Comparison of ENCODE assay signal across 19 mouse cellular contexts in the genomic region with DNA sequence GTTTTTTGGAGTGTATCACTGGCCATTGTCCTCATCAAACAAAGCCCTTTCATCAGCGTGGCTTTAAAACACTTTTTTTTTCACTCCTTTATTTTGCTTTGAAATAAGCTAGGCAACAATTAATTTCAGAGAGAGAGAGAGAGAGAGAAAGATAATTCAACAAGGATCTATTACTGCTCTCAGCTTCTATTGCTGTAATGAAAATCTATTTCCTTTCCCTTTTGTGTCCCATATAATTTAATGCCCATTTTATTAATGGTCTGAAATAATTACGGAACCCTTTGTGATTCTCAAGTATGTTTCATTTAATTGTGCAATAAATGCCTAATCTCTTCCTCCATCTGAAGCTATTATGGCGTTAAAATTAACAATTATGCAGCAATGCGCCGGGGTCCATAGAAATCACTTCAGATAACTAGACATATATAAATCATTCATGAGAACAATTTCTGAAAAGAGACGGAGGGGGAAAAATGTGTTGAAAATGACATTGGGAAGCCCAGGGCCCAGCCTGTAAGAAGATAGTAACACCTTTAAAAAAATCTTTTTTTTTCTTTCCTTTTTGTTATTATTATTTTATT.
DNase-seq lines count a peak whose midpoint lies in the region; ATAC-seq and TF ChIP-seq lines count a peak whose summit lies in the region.
"Had no signal": no experiment of that assay in that cellular context is flagged by ENCODE, and none has a peak within 500 bp of the region (broad histone marks: within the 10 kb centered on the region; RNA-seq: fewer than 3 reads in every experiment).

No protein-coding gene starts in this region.

- no peak overlapping the region for H3K9ac ChIP-seq in midbrain, embryonic 11.5 days (ENCODE audit: low read length)
- no peak overlapping the region for H3K9ac ChIP-seq in midbrain, postnatal 0 days (replicated peaks; ENCODE audit: low read length, poor library complexity, severe bottlenecking)
- no peak overlapping the region for H3K9ac ChIP-seq in forebrain, embryonic 13.5 days
- H3K9ac ChIP-seq in hindbrain, embryonic 14.5 days: no peak overlapping the region
- H3K9ac ChIP-seq in neural tube, embryonic 13.5 days: no peak overlapping the region
- H3K9ac ChIP-seq: liver, postnatal 0 days had no signal

- no peak for ATAC-seq in midbrain, embryonic 11.5 days (ENCODE audit: low FRiP score)
- ATAC-seq in midbrain, postnatal 0 days (ENCODE audit: low FRiP score): no peak
- ATAC-seq in forebrain, embryonic 13.5 days: peak; percentile 71; the same call in 1 of the 2 replicates
- ATAC-seq in hindbrain, embryonic 14.5 days (ENCODE audit: low FRiP score): no peak
- peak; percentile 75 for ATAC-seq in neural tube, embryonic 13.5 days (ENCODE audit: low read depth)
- ATAC-seq in activated CD4-positive, CD25-positive, alpha-beta regulatory T cell, adult 4 months: no peak
- no peak for ATAC-seq in erythroblast, adult 5-6 weeks (replicated peaks; ENCODE audit: low FRiP score, poor library complexity, severe bottlenecking)
- ATAC-seq: liver, postnatal 0 days had no signal

- H3K27ac ChIP-seq in midbrain, embryonic 11.5 days (ENCODE audit: low read depth, low read length): no peak overlapping the region
- H3K27ac ChIP-seq in midbrain, postnatal 0 days (ENCODE audit: low read depth, low read length): no peak overlapping the region
- H3K27ac ChIP-seq in forebrain, embryonic 13.5 days: peak overlapping the region; percentile 68; the same call in 1 of the 2 replicates
- H3K27ac ChIP-seq in hindbrain, embryonic 14.5 days: peak overlapping the region; percentile 49; the same call in 1 of the 2 replicates
- H3K27ac ChIP-seq in neural tube, embryonic 13.5 days (replicated peaks): no peak overlapping the region
- H3K27ac ChIP-seq: embryonic facial prominence, embryonic 10.5 days had no signal

- no peaks in the 10 kb centered on the region for H3K9me3 ChIP-seq in midbrain, embryonic 11.5 days (ENCODE audit: control insufficient read depth, low read length)
- H3K9me3 ChIP-seq in midbrain, postnatal 0 days (ENCODE audit: low read length): no peaks in the 10 kb centered on the region
- peaks cover 3% of the 10 kb centered on the region; the same call in 1 of the 2 replicates for H3K9me3 ChIP-seq in forebrain, embryonic 13.5 days (replicated peaks)
- H3K9me3 ChIP-seq in hindbrain, embryonic 14.5 days (ENCODE audit: control insufficient read depth, low read length): peaks cover 7% of the 10 kb centered on the region
- H3K9me3 ChIP-seq in neural tube, embryonic 13.5 days: peaks cover 10% of the 10 kb centered on the region; the same call in 1 of the 2 replicates
- H3K9me3 ChIP-seq: embryonic facial prominence, embryonic 10.5 days had no signal

- TF ChIP-seq CTCF in midbrain, postnatal 0 days (IDR thresholded peaks at IDR 0.05): no peak

- peak; percentile 85 for DNase-seq in midbrain, embryonic 11.5 days (ENCODE audit: low spot score, missing footprints)
- DNase-seq in midbrain, postnatal 0 days (ENCODE audit: low spot score): no peak
- peak; percentile 48 for DNase-seq in hindbrain, embryonic 14.5 days (ENCODE audit: low spot score)
- DNase-seq in urinary bladder, adult 18-20 months (ENCODE audit: low spot score in 2 of 2): no peak
- DNase-seq: adrenal gland, postnatal 36 days; cerebellum, adult 9-10 months; kidney, adult 8-10 months; kidney, postnatal 14 days; liver, postnatal 0 days; lung, postnatal 10 days; spleen, adult 18-20 months; thymus, postnatal 4 days had no signal

- H3K4me3 ChIP-seq in midbrain, embryonic 11.5 days (ENCODE audit: low read depth, low read length): no peak overlapping the region
- H3K4me3 ChIP-seq in midbrain, postnatal 0 days (ENCODE audit: low read depth, low read length): no peak overlapping the region
- H3K4me3 ChIP-seq in forebrain, embryonic 13.5 days: no peak overlapping the region
- H3K4me3 ChIP-seq in hindbrain, embryonic 14.5 days (replicated peaks; ENCODE audit: low read length): no peak overlapping the region
- no peak overlapping the region for H3K4me3 ChIP-seq in neural tube, embryonic 13.5 days
- H3K4me3 ChIP-seq: embryonic facial prominence, embryonic 10.5 days had no signal

- H3K36me3 ChIP-seq in midbrain, embryonic 11.5 days (ENCODE audit: control insufficient read depth, insufficient read depth, low read length): no peaks in the 10 kb centered on the region
- no peaks in the 10 kb centered on the region for H3K36me3 ChIP-seq in midbrain, postnatal 0 days (ENCODE audit: insufficient read depth, low read length)
- H3K36me3 ChIP-seq in forebrain, embryonic 13.5 days (ENCODE audit: poor library complexity, severe bottlenecking): no peaks in the 10 kb centered on the region
- H3K36me3 ChIP-seq in hindbrain, embryonic 14.5 days (replicated peaks; ENCODE audit: control insufficient read depth, insufficient read depth): no peaks in the 10 kb centered on the region
- no peaks in the 10 kb centered on the region for H3K36me3 ChIP-seq in neural tube, embryonic 13.5 days
- H3K36me3 ChIP-seq: embryonic facial prominence, embryonic 10.5 days; G1E had no signal

- H3K27me3 ChIP-seq in midbrain, embryonic 11.5 days (ENCODE audit: control insufficient read depth, insufficient read depth, low read length): no peaks in the 10 kb centered on the region
- H3K27me3 ChIP-seq in midbrain, postnatal 0 days (ENCODE audit: insufficient read depth, low read length): no peaks in the 10 kb centered on the region
- peaks cover 12% of the 10 kb centered on the region; the same call in 1 of the 2 replicates for H3K27me3 ChIP-seq in forebrain, embryonic 13.5 days
- H3K27me3 ChIP-seq in hindbrain, embryonic 14.5 days (ENCODE audit: control insufficient read depth, insufficient read depth, low read length): peaks cover 6% of the 10 kb centered on the region; the same call in 1 of the 2 replicates
- peaks cover 21% of the 10 kb centered on the region for H3K27me3 ChIP-seq in neural tube, embryonic 13.5 days

- H3K4me1 ChIP-seq in midbrain, embryonic 11.5 days (ENCODE audit: control insufficient read depth, insufficient read depth, low read length): peaks cover 5% of the 10 kb centered on the region; the same call in 1 of the 2 replicates
- H3K4me1 ChIP-seq in midbrain, postnatal 0 days (ENCODE audit: insufficient read depth, low read length): no peaks in the 10 kb centered on the region
- H3K4me1 ChIP-seq in forebrain, embryonic 13.5 days: peaks cover 14% of the 10 kb centered on the region
- 0 out of 2 replicates have a peak, but pooled peaks cover 12% of the 10 kb centered on the region for H3K4me1 ChIP-seq in hindbrain, embryonic 14.5 days (replicated peaks; ENCODE audit: control insufficient read depth, insufficient read depth, low read length)
- peaks cover 21% of the 10 kb centered on the region for H3K4me1 ChIP-seq in neural tube, embryonic 13.5 days (replicated peaks)

- H3K4me2 ChIP-seq in midbrain, embryonic 11.5 days: no peak overlapping the region; the same call in 1 of the 2 replicates
- H3K4me2 ChIP-seq in midbrain, postnatal 0 days (ENCODE audit: low read depth, low read length, poor library complexity, severe bottlenecking): no peak overlapping the region
- H3K4me2 ChIP-seq in forebrain, embryonic 13.5 days: no peak overlapping the region; the same call in 1 of the 2 replicates
- peak overlapping the region; percentile 36 for H3K4me2 ChIP-seq in hindbrain, embryonic 14.5 days (replicated peaks)
- H3K4me2 ChIP-seq in neural tube, embryonic 13.5 days: peak overlapping the region; percentile 43
- H3K4me2 ChIP-seq: heart, embryonic 11.5 days had no signal

- 50% methylated on average over 6 of the region's 6 CpGs for whole genome bisulfite sequencing in midbrain, embryonic 11.5 days
- WGBS in midbrain, postnatal 0 days: 20% methylated on average over 6 of the region's 6 CpGs
- 15% methylated on average over 6 of the region's 6 CpGs for WGBS in forebrain, embryonic 13.5 days
- WGBS in hindbrain, embryonic 14.5 days: 9% methylated on average over 6 of the region's 6 CpGs
- 14% methylated on average over 6 of the region's 6 CpGs for WGBS in neural tube, embryonic 13.5 days

Comparison
In these comparisons a context has a peak if more than half of its experiments do, and no peak if none do; other contexts are left out.
1. DNase-seq: peak in midbrain, embryonic 11.5 days (single experiment) and hindbrain, embryonic 14.5 days (single experiment); none in midbrain, postnatal 0 days (single experiment) and urinary bladder, adult 18-20 months (0 of 2).
2. ATAC-seq: peak in forebrain, embryonic 13.5 days (single experiment) and neural tube, embryonic 13.5 days (single experiment); none in midbrain, embryonic 11.5 days (single experiment), midbrain, postnatal 0 days (single experiment), hindbrain, embryonic 14.5 days (single experiment), activated CD4-positive, CD25-positive, alpha-beta regulatory T cell, adult 4 months (single experiment) and erythroblast, adult 5-6 weeks (single experiment).
3. H3K27ac ChIP-seq: peak in forebrain, embryonic 13.5 days (single experiment) and hindbrain, embryonic 14.5 days (single experiment); none in midbrain, embryonic 11.5 days (single experiment), midbrain, postnatal 0 days (single experiment) and neural tube, embryonic 13.5 days (single experiment).
4. H3K4me2 ChIP-seq: peak in hindbrain, embryonic 14.5 days (single experiment) and neural tube, embryonic 13.5 days (single experiment); none in midbrain, embryonic 11.5 days (single experiment), midbrain, postnatal 0 days (single experiment) and forebrain, embryonic 13.5 days (single experiment).